Mouse (Mus musculus) neural tube, embryonic 14.5 days (tissue): ENCODE data around the gene Smyd5. TPM values are rescaled to one million over a fixed set of nuclear protein-coding genes. Genes with fewer than 3 reads are reported as not detected.

ENCODE experiments used
- ATAC-seq: fragments of 200-750 bp; cut with Nextera tagmentation; 2 replicates; pipeline ENCODE4 v1.8.0; 2017; ENCODE audit warnings: low read depth, mild to moderate bottlenecking, moderate TSS enrichment, moderate library complexity
- H3K27ac ChIP-seq: fragments of 300-500 bp; sonication (generic); 2 replicates; pipeline ENCODE4 v1.5.1; 2014; ENCODE audit warnings: low read depth, mild to moderate bottlenecking, control low read depth, low read length, moderate library complexity, mixed read lengths
- H3K27me3 ChIP-seq: fragments of 300-500 bp; sonication (generic); 2 replicates; pipeline ENCODE4 v1.6.1; 2014; ENCODE audit warnings: low read length; ENCODE audit not compliant: control insufficient read depth, insufficient read depth
- H3K36me3 ChIP-seq: fragments of 300-500 bp; sonication (generic); 2 replicates; pipeline ENCODE4 v1.6.1; 2014; ENCODE audit warnings: low read length, mixed read lengths; ENCODE audit not compliant: control insufficient read depth, insufficient read depth
- H3K4me1 ChIP-seq: fragments of 300-500 bp; sonication (generic); 2 replicates; pipeline ENCODE4 v1.6.1; 2014; ENCODE audit warnings: low read length; ENCODE audit not compliant: control insufficient read depth, insufficient read depth
- H3K4me2 ChIP-seq: fragments of 300-500 bp; sonication (generic); 2 replicates; pipeline ENCODE4 v1.6.1; 2014; ENCODE audit warnings: mild to moderate bottlenecking, low read depth, low read length, control low read depth
- H3K4me3 ChIP-seq: fragments of 300-500 bp; sonication (generic); 2 replicates; pipeline ENCODE4 v1.5.1; 2014; ENCODE audit warnings: low read depth, low read length, control low read depth, mixed read lengths
- H3K9ac ChIP-seq: fragments of 300-500 bp; sonication (generic); replicated peaks from 2 replicates; pipeline ENCODE4 v1.6.1; 2014; ENCODE audit warnings: low read depth, mild to moderate bottlenecking, control low read depth, low read length, mixed read lengths
- H3K9me3 ChIP-seq: fragments of 300-500 bp; sonication (generic); 2 replicates; pipeline ENCODE4 v1.6.1; 2016; ENCODE audit warnings: low read length; ENCODE audit not compliant: control insufficient read depth
- WGBS: fragments of 180-500 bp; shearing (Covaris S2); extraction: QIAGEN DNeasy Blood & Tissue Kit; methylation state at CpG from one replicate; pipeline ENCODE4 v1.1.7; 2014; 5-methylcytosine and 5-hydroxymethylcytosine counted together
- polyA plus RNA-seq: library from polyadenylated mRNA; unstranded; fragments of >200 nt; fragmentation: Nextera tagmentation; extraction: Ambion mirVana; gene quantifications from 2 replicates; pipeline ENCODE4 v1.2.1, GENCODE M21; 2014

Gene Smyd5
- polyA plus RNA-seq, 1 experiment from 2014 or later = 67.0 TPM

DNA sequence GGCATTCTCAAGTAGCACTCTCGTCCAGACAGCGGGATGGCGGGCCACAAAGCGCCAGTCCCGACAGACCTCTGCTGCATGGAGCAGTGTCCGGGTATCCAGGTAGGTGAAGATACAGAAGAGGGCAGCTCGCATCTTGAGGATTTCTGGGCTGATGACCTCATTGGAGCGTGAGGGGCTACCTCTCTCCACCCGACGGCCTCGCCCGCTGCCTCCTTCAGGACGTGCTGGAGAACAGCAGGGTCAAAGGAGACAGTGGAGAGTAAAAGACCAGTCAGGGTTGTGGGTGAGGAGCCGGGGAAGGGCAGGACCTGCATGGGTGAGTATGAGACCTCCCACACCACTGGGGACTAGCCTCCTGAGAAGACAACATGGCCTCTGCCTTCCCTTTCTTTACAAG lies 46.6 kb downstream of the Smyd5 start:
- Histone ChIP-seq H3K9ac (no peak overlapping the region), H3K4me1 (no peaks in the 10 kb centered on the region), H3K4me3 (no peak overlapping the region), H3K36me3 (no peaks in the 10 kb centered on the region), H3K9me3 (no peaks in the 10 kb centered on the region), H3K4me2 (no peak overlapping the region), H3K27ac (no peak overlapping the region), H3K27me3 (no peaks in the 10 kb centered on the region)
- ATAC-seq = no peak
- 46% methylated on average over 14 of the region's 14 CpGs for WGBS

GRCm38 (mm10) chr6:85479979-85480378 lies 48.2 kb downstream of the Smyd5 start:
- no peak overlapping the region for H3K27ac ChIP-seq
- H3K9ac ChIP-seq = no peak overlapping the region
- H3K4me2 ChIP-seq = no peak overlapping the region
- WGBS = 82% methylated on average over 5 of the region's 5 CpGs
- ATAC-seq = no peak
- H3K9me3 ChIP-seq = no peaks in the 10 kb centered on the region
- H3K4me3 ChIP-seq = no peak overlapping the region
- 0 out of 2 replicates have a peak, but pooled peaks cover 3% of the 10 kb centered on the region for H3K4me1 ChIP-seq
- no peaks in the 10 kb centered on the region for H3K36me3 ChIP-seq
- peaks cover 15% of the 10 kb centered on the region for H3K27me3 ChIP-seq

GRCm38 (mm10) chr6:85480685-85481084 lies 48.9 kb downstream of the Smyd5 start:
- Histone ChIP-seq H3K9ac (no peak overlapping the region), H3K4me2 (no peak overlapping the region), H3K9me3 (no peaks in the 10 kb centered on the region), H3K4me1 (0 out of 2 replicates have a peak, but pooled peaks cover 3% of the 10 kb centered on the region), H3K27ac (no peak overlapping the region), H3K36me3 (no peaks in the 10 kb centered on the region), H3K27me3 (peaks cover 20% of the 10 kb centered on the region), H3K4me3 (no peak overlapping the region)
- ATAC-seq = no peak
- 65% methylated on average over 16 of the region's 16 CpGs for WGBS

GRCm38 (mm10) chr6:85483843-85484721 lies 52.3 kb downstream of the Smyd5 start:
- 4% methylated on average over 89 of the region's 92 CpGs for WGBS

DNA sequence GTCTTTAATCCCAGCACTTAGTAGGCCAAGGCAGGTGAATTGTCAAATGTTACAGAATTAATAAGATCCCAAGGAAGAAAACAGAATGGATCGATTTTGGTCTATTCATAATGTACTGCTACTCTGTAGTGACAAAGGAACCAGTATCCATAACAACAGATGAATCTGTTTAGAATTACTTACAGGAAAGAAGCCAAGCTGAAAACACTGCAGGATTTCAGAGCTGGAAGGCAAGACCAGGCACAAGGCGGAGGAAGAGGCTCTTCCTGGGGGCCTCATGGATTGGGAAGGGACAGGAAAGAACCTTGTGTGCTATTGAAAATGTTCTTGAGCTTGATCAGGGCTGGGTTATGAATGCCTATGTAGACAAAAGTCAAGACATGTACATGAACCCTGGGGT lies 53.9 kb downstream of the Smyd5 start:
- no peak for ATAC-seq
- WGBS = 77% methylated on average over 2 of the region's 2 CpGs
- peaks cover 25% of the 10 kb centered on the region for H3K27me3 ChIP-seq
- no peak overlapping the region for H3K4me3 ChIP-seq
- no peak overlapping the region for H3K27ac ChIP-seq
- H3K36me3 ChIP-seq = no peaks in the 10 kb centered on the region
- H3K9ac ChIP-seq = no peak overlapping the region
- no peak overlapping the region for H3K4me2 ChIP-seq
- H3K4me1 ChIP-seq = 0 out of 2 replicates have a peak, but pooled peaks cover 3% of the 10 kb centered on the region
- no peaks in the 10 kb centered on the region for H3K9me3 ChIP-seq

More at GRCm38 (mm10) chr6:85483843-85484721, 52.3 kb downstream of the Smyd5 start:
- no peak overlapping the region for H3K9ac ChIP-seq
- H3K27me3 ChIP-seq = peaks cover 25% of the 10 kb centered on the region
- H3K4me1 ChIP-seq = 0 out of 2 replicates have a peak, but pooled peaks cover 3% of the 10 kb centered on the region
- no peaks in the 10 kb centered on the region for H3K36me3 ChIP-seq
- H3K27ac ChIP-seq = no peak overlapping the region
- peak overlapping the region; percentile 45 for H3K4me2 ChIP-seq
- H3K4me3 ChIP-seq = peak overlapping the region; percentile 20
- H3K9me3 ChIP-seq = no peaks in the 10 kb centered on the region
- ATAC-seq = no peak

DNA sequence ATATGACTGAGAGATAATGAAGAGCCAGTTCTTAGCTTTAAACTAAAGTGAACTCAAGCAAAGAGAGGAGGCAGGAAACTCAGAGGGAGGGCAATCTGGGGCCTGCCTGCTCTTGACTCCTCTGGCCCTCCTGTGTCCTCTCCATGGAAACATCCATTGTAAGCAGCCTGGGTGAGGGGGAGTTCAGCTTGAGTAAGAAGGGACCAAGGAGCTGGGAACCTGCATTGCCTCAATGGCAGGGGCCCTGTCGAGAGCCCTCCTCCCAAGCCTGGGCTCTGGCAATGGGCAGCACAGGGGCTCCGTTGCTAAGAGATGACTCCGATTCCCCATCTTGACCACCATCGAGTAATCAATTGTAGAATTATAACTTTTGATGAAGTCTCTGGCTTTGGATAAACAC lies 56.7 kb downstream of the Smyd5 start:
- ATAC-seq = no peak
- H3K27me3 ChIP-seq = peaks cover 25% of the 10 kb centered on the region
- no peak overlapping the region for H3K9ac ChIP-seq
- no peak overlapping the region for H3K4me3 ChIP-seq
- H3K36me3 ChIP-seq = no peaks in the 10 kb centered on the region
- no peak overlapping the region for H3K4me2 ChIP-seq
- no peaks in the 10 kb centered on the region for H3K9me3 ChIP-seq
- H3K4me1 ChIP-seq = 0 out of 2 replicates have a peak, but pooled peaks cover 3% of the 10 kb centered on the region
- 49% methylated on average over 4 of the region's 4 CpGs for WGBS
- no peak overlapping the region for H3K27ac ChIP-seq

DNA sequence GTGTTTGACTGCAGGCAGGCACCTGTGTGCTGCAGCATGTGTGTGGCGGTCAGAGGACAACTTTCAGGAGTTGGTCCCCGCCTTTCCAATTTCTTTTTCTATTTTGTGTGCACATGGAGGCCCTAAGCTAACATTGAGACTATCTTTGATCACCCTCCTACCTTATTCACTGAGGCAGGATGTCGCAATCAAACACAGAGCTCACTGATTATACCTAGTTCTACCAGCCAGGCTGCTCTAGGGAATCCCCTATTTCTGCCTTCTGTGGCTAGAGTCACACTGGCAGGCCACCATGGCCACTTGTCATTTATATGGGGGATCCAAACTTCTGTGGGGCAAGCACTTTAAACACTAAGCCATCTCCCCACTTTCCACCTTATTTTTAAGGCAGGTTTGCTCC lies 57.9 kb downstream of the Smyd5 start:
- no peaks in the 10 kb centered on the region for H3K9me3 ChIP-seq
- ATAC-seq = no peak
- 91% methylated on average over 3 of the region's 3 CpGs for WGBS
- H3K36me3 ChIP-seq = no peaks in the 10 kb centered on the region
- peaks cover 13% of the 10 kb centered on the region for H3K27me3 ChIP-seq
- no peak overlapping the region for H3K4me2 ChIP-seq
- H3K4me1 ChIP-seq = no peaks in the 10 kb centered on the region
- H3K4me3 ChIP-seq = no peak overlapping the region
- no peak overlapping the region for H3K9ac ChIP-seq
- H3K27ac ChIP-seq = no peak overlapping the region

- no peaks in the 10 kb centered on the region for H3K36me3 ChIP-seq
- H3K4me3 ChIP-seq = no peak overlapping the region
- H3K9me3 ChIP-seq = no peaks in the 10 kb centered on the region
- no peak for ATAC-seq
- no peak overlapping the region for H3K9ac ChIP-seq
- no peaks in the 10 kb centered on the region for H3K4me1 ChIP-seq
- WGBS = 91% methylated on average over 4 of the region's 4 CpGs
- H3K27me3 ChIP-seq = peaks cover 7% of the 10 kb centered on the region
- H3K27ac ChIP-seq = no peak overlapping the region
- H3K4me2 ChIP-seq = no peak overlapping the region
Observed at GRCm38 (mm10) chr6:85490252-85490651, 58.5 kb downstream of the Smyd5 start.

- Histone ChIP-seq H3K9me3 (no peaks in the 10 kb centered on the region), H3K4me3 (no peak overlapping the region), H3K4me2 (no peak overlapping the region), H3K4me1 (no peaks in the 10 kb centered on the region), H3K9ac (no peak overlapping the region), H3K36me3 (no peaks in the 10 kb centered on the region), H3K27ac (no peak overlapping the region), H3K27me3 (no peaks in the 10 kb centered on the region)
- 91% methylated on average over 3 of the region's 3 CpGs for WGBS
- ATAC-seq = no peak
Observed at GRCm38 (mm10) chr6:85491606-85492005, 59.8 kb downstream of the Smyd5 start.
